Mouse (Mus musculus): ENCODE data around the gene Shcbp1l. TPM values are rescaled to one million over a fixed set of nuclear protein-coding genes. Genes with fewer than 3 reads are reported as not detected.

Gene Shcbp1l
- polyA plus RNA-seq, 1 experiment, result not detected

- WGBS, result 94% methylated on average over 1 of the region's 1 CpGs
- no peaks in the 10 kb centered on the region for H3K4me1 ChIP-seq (ENCODE audit: control insufficient read depth, insufficient read depth, low read length)
- H3K4me3 ChIP-seq (ENCODE audit: insufficient read depth, low read depth, low read length), result no peak overlapping the region
- no peak overlapping the region for H3K27ac ChIP-seq (ENCODE audit: insufficient read depth, low read depth, low read length)
- TF ChIP-seq POLR2A (IDR thresholded peaks at IDR 0.05; ENCODE audit: insufficient read depth, low read depth, low read length) (no peak), CTCF (IDR thresholded peaks at IDR 0.05; ENCODE audit: insufficient read depth, low read depth, low read length) (no peak)
These were observed 66.9 kb downstream of the Shcbp1l start for GRCm38 (mm10) chr1:153491822-153492221.

GRCm38 (mm10) chr1:153493338-153493737, 68.4 kb downstream of the Shcbp1l start:
- WGBS, result 41% methylated on average over 4 of the region's 4 CpGs
- H3K4me3 ChIP-seq (ENCODE audit: insufficient read depth, low read depth, low read length), result no peak overlapping the region
- TF ChIP-seq POLR2A (IDR thresholded peaks at IDR 0.05; ENCODE audit: insufficient read depth, low read depth, low read length) (no peak), CTCF (IDR thresholded peaks at IDR 0.05; ENCODE audit: insufficient read depth, low read depth, low read length) (no peak)
- no peak overlapping the region for H3K27ac ChIP-seq (ENCODE audit: insufficient read depth, low read depth, low read length)
- no peaks in the 10 kb centered on the region for H3K4me1 ChIP-seq (ENCODE audit: control insufficient read depth, insufficient read depth, low read length)

- H3K4me1 ChIP-seq (ENCODE audit: control insufficient read depth, insufficient read depth, low read length), result no peaks in the 10 kb centered on the region
- 31% methylated on average over 6 of the region's 6 CpGs for WGBS
- H3K27ac ChIP-seq (ENCODE audit: insufficient read depth, low read depth, low read length), result no peak overlapping the region
- no peak for TF ChIP-seq POLR2A (IDR thresholded peaks at IDR 0.05; ENCODE audit: insufficient read depth, low read depth, low read length)
- no peak for TF ChIP-seq CTCF (IDR thresholded peaks at IDR 0.05; ENCODE audit: insufficient read depth, low read depth, low read length)
- H3K4me3 ChIP-seq (ENCODE audit: insufficient read depth, low read depth, low read length), result no peak overlapping the region
These were observed 69.0 kb downstream of the Shcbp1l start for GRCm38 (mm10) chr1:153493931-153494330.

GRCm38 (mm10) chr1:153496030-153496429, 71.1 kb downstream of the Shcbp1l start:
- H3K27ac ChIP-seq (ENCODE audit: insufficient read depth, low read depth, low read length), result no peak overlapping the region
- TF ChIP-seq POLR2A (IDR thresholded peaks at IDR 0.05; ENCODE audit: insufficient read depth, low read depth, low read length) (no peak), CTCF (IDR thresholded peaks at IDR 0.05; ENCODE audit: insufficient read depth, low read depth, low read length) (no peak)
- 91% methylated on average over 3 of the region's 3 CpGs for WGBS
- no peaks in the 10 kb centered on the region for H3K4me1 ChIP-seq (ENCODE audit: control insufficient read depth, insufficient read depth, low read length)
- H3K4me3 ChIP-seq (ENCODE audit: insufficient read depth, low read depth, low read length), result no peak overlapping the region

- no peak for TF ChIP-seq CTCF (IDR thresholded peaks at IDR 0.05; ENCODE audit: insufficient read depth, low read depth, low read length)
- no peak for TF ChIP-seq POLR2A (IDR thresholded peaks at IDR 0.05; ENCODE audit: insufficient read depth, low read depth, low read length)
- no peaks in the 10 kb centered on the region for H3K4me1 ChIP-seq (ENCODE audit: control insufficient read depth, insufficient read depth, low read length)
- no peak overlapping the region for H3K27ac ChIP-seq (ENCODE audit: insufficient read depth, low read depth, low read length)
- 93% methylated on average over 9 of the region's 9 CpGs for WGBS
- no peak overlapping the region for H3K4me3 ChIP-seq (ENCODE audit: insufficient read depth, low read depth, low read length)
These were observed 75.1 kb downstream of the Shcbp1l start for GRCm38 (mm10) chr1:153500030-153500429.

GRCm38 (mm10) chr1:153501644-153502321, 76.8 kb downstream of the Shcbp1l start:
- 69% methylated on average over 5 of the region's 5 CpGs for WGBS
- Histone ChIP-seq H3K4me3 (ENCODE audit: insufficient read depth, low read depth, low read length) (no peak overlapping the region), H3K27ac (ENCODE audit: insufficient read depth, low read depth, low read length) (no peak overlapping the region), H3K4me1 (ENCODE audit: control insufficient read depth, insufficient read depth, low read length) (no peaks in the 10 kb centered on the region)
- TF ChIP-seq POLR2A (IDR thresholded peaks at IDR 0.05; ENCODE audit: insufficient read depth, low read depth, low read length) (no peak), CTCF (IDR thresholded peaks at IDR 0.05; ENCODE audit: insufficient read depth, low read depth, low read length) (no peak)

Other genes with a start within 250 kb of the Shcbp1l start
- not detected in 2 replicates for gene Lamc2, start 238.7 kb upstream of the Shcbp1l start, polyA plus RNA-seq (2012; ENCODE audit: insufficient read depth, insufficient read length, low replicate concordance, missing spikeins)
- gene Lamc1, start 92.4 kb upstream of the Shcbp1l start, polyA plus RNA-seq (2012; ENCODE audit: insufficient read depth, insufficient read length, low replicate concordance, missing spikeins), result not detected in 2 replicates
- 152 TPM in 1 of 2 replicates, not detected in the other for gene Dhx9, start 62.5 kb downstream of the Shcbp1l start, polyA plus RNA-seq (2012; ENCODE audit: insufficient read depth, insufficient read length, low replicate concordance, missing spikeins)
- gene Npl, start 124.9 kb downstream of the Shcbp1l start, polyA plus RNA-seq (2012; ENCODE audit: insufficient read depth, insufficient read length, low replicate concordance, missing spikeins), result not detected in 2 replicates
- not detected in 2 replicates for gene Rgs8, start 227.9 kb downstream of the Shcbp1l start, polyA plus RNA-seq (2012; ENCODE audit: insufficient read depth, insufficient read length, low replicate concordance, missing spikeins)